Mouse (Mus musculus): ENCODE measurements at regions not wholly inside any gene's neighbourhood (a gene's known extent, or its start where the extent isn't known, plus 50 kb on each side); places are given as distances from the start of the nearest gene placed in this dataset.
A peak's percentile ranks its signal among the peaks of the same experiment; 100 is the strongest.
"Not testable (repeated sequence)": the region's sequence is repeated elsewhere in the genome, so short reads cannot be mapped to it uniquely, and the experiment has no call there.

DNA sequence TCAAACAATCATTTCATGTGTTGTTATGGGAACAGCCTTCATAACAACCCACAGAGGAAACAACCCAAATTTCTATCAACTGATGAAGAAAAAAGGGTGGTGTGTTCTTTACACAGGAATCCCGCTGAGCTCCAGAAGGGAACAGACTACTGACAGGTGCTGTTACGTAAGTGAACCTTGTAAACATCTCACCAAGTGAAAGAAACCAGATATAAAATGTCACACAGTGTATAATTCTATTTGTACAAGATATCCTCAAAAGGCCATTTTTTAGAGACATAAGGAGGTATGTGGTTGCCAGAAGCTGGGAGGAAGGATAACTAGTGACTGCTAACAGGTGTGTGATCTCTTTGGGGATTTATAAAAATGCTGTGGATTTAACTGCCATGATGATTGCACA, 119.9 kb downstream of the Plod2 start:
- no peak for DNase-seq

GRCm38 (mm10) chr9:92667361-92667881, 125.4 kb downstream of the Plod2 start:
- no peak for DNase-seq

GRCm38 (mm10) chr9:92671966-92672365, 129.9 kb downstream of the Plod2 start:
- no peak for DNase-seq

GRCm38 (mm10) chr9:92694361-92695016, 152.5 kb downstream of the Plod2 start:
- no peak for DNase-seq

GRCm38 (mm10) chr9:92697971-92698370, 155.9 kb downstream of the Plod2 start:
- DNase-seq: no peak

GRCm38 (mm10) chr9:92704752-92705151, 162.7 kb downstream of the Plod2 start:
- DNase-seq: no peak

GRCm38 (mm10) chr9:92707011-92707410, 165.0 kb downstream of the Plod2 start:
- no peak for DNase-seq

DNA sequence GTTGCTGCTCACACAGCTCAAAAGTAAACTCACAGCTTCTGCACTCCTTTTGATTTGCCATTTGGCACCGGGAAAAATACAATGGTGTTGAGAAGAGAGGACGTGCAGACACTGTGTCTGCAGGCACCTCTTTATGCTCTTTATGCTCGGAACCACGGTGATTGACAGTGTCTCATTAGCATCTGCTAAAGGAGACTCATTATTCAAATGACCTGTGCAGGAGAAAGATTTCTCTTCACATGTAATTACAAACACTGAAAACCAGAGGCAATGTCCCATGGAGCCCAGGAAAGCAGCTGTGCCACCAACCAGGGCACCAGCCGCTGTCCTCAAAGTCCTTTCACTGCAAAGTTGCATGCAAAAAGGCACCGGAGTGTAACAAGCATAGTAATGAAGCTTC, 175.2 kb downstream of the Plod2 start:
- no peak for DNase-seq

GRCm38 (mm10) chr9:92718337-92718736, 176.3 kb downstream of the Plod2 start:
- no peak for DNase-seq

DNA sequence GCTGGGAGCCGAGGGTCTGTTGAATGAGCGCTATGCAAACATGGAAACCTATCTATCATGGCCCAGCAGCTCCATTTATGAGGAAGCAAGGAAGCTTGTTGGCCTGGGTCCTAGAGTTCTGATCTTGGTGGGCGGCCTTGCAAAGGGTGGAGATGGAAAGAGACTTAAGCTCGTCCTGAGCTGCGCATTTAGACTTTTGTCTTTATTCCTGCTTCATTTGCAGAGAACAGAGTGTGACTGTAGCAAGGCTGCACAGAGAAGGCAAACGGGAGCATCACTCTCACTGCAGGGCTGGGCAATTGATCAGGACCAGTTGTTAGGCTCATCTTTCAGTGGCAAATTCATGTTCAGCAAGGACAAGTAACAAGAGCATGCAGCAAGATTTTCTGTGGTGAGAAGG, 177.2 kb downstream of the Plod2 start:
- no peak for DNase-seq

DNA sequence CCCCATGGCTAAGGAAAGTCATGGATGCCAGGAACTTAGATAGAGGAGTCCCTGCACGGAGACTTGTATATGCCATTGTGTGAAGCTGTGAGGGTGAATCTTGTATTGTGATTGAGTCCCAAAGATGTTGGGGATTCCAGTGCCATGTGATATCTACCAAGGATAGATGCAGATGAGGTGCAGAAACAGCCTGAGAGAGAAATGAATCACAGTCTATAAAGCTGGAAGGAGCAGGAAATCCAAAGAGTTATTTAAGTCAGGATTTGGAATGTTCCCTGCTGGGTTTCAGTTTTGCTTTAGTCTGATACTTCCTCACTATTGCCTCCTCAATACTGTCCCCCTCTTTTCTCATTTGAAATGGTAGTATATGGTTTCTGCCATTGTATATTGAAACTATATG, 186.8 kb downstream of the Plod2 start:
- DNase-seq: no peak

GRCm38 (mm10) chr9:92731396-92731795, 189.4 kb downstream of the Plod2 start:
- no peak for DNase-seq

DNA sequence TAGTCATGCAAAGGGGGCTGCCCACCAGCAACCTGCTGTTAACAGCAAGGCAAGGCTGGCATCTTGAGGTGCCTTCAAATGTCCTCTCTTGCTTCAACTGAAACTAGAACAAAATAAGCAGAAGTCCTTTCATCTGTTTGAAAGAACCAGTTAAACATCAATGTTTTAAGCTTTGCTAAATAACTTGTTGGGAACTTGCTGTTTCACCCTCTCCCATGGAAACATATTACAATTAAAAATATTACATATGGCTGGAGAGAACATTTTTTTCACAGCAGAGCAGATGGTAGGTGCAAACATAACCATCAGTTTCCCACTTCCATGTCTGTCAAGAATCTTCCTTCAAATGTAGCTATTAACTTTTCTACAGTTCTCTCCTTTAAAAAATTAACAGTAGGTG, 225.5 kb downstream of the Plod2 start:
- DNase-seq: no peak

- no peak for DNase-seq
Observed at GRCm38 (mm10) chr9:92768432-92768831, 226.4 kb downstream of the Plod2 start.

DNA sequence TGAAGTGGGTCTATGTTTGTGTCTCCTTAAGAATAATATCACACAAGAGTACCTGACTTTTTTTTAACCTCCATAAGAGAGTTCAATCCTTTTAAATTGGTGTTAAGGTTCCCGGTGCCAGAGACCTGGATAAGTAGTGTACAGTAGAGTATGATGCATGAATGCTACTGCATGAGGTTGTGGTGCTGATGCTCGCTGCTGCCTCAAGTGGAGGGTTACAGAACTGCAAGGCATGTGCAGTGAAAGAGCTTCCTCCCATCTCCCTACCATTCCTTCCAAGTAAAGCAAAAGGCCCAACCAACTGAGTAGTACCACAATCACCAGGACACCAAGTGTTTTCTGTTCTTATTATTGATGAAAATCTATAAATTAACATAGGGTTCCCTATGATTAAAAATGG, 227.5 kb downstream of the Plod2 start:
- DNase-seq: peak; percentile 6 to 7

DNA sequence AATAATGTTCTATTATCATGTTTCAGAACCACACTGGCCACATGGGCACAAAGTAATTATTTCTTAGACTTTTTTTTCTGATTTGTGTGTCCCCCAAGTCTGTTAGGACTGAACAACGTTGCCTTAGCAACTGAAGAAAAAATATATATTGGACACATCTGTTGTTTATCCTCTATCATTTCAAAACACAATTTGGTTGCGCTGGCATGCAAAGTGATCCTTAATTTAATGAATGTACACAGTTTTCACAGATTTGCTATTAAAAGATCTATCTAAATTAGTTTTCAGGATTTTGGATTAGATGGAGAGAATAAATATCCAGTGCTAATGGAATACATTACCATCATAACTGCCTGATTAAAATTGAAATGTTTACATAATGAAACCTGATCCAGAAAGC, 229.0 kb downstream of the Plod2 start:
- no peak for DNase-seq

DNA sequence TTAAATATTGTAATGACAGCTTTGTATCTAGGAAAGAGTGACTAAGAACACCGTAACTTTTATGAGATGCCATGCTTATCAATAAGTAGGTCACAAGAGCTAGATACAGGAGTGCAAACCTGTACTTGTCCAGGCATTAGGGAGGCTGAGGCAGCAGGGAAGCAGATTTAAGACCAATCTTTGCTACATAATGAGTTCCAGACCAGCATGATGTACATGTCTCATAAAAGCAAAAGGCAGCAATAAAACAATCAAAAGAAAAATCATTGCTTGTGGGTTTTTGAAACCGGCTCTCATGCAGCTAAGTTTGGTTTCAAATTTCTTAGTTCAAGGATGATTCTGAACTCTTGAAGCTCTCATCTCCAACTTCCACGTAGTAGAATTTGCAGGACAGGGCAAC, 229.7 kb downstream of the Plod2 start:
- no peak for DNase-seq

GRCm38 (mm10) chr9:92782922-92783454, 241.0 kb downstream of the Plod2 start:
- DNase-seq: no peak

DNA sequence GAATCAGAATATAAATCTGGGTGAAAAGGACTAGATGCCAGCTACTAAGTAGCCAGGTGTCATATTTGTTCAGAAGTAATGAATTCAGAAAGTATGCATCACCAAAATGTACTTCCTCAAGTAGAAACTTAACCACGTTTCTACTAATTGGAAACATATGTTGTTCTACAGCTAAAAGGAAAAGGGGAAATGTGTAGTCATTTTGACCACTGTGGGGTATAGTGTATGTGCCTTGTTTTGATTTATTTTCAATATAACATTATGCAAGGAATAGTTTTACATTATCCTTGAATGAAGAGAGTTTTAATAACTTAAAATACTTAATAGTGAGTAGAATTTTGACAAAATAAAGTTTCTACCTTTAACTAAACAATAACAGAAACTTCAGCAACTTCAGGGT, 257.7 kb downstream of the Plod2 start:
- DNase-seq: no peak

GRCm38 (mm10) chr9:92809469-92809868, 267.4 kb downstream of the Plod2 start:
- no peak for DNase-seq

GRCm38 (mm10) chr9:92820721-92821120, 278.7 kb downstream of the Plod2 start:
- DNase-seq: no peak

DNA sequence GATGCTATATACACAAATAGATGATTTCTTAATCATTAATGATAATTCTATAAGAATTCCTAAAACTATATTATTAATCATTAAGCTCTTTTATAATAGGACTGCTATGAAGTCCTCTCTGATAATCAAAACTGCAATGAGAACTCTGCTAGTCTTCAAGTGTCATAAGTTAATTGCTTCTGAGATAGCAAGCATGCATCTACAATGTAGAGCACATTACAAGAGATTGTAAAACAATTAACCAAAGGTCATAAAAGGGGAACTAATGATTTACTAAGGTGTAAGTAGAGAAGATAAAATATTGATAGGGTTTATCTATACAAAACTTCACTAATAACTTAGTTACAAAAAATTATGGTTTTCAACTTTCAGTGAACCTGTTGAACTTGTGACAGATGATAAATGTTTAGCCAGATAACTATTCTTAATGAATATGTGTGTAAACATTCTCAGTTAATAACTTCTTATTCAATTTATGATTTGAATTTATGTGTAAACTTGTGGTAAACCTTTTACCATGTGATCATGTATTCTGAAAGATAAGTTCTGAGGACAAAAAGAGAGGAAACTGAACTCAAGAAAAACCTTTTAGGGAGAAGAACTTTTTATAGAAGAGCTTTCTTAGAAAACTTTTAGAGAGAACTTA, 284.8 kb downstream of the Plod2 start:
- DNase-seq: no peak

- DNase-seq: not testable (repeated sequence)
Observed at GRCm38 (mm10) chr9:92836156-92836555, 294.1 kb downstream of the Plod2 start.

GRCm38 (mm10) chr9:92856410-92857083, 314.5 kb downstream of the Plod2 start:
- DNase-seq: no peak

Measured in cerebellum, postnatal 36 days (tissue).